Mouse (Mus musculus) kidney, embryonic 15.5 days (tissue): ENCODE data around the gene Cmc2. TPM values are rescaled to one million over a fixed set of nuclear protein-coding genes. Genes with fewer than 3 reads are reported as not detected.

Experiments used
- ATAC-seq: fragments of 200-750 bp; cut with Nextera tagmentation; replicated peaks from 2 replicates; pipeline ENCODE4 v1.8.0; 2017; ENCODE audit warnings: moderate TSS enrichment; ENCODE audit not compliant: low FRiP score
- H3K27ac ChIP-seq: fragments of 300-500 bp; sonication (generic); 2 replicates; pipeline ENCODE4 v1.5.1; 2015; ENCODE audit warnings: mild to moderate bottlenecking, inconsistent platforms
- H3K27me3 ChIP-seq: fragments of 300-500 bp; sonication (generic); 2 replicates; pipeline ENCODE4 v1.6.1; 2015; ENCODE audit warnings: inconsistent platforms
- H3K36me3 ChIP-seq: fragments of 300-500 bp; sonication (generic); 2 replicates; pipeline ENCODE4 v1.6.1; 2015; ENCODE audit warnings: inconsistent platforms
- H3K4me1 ChIP-seq: fragments of 300-500 bp; sonication (generic); 2 replicates; pipeline ENCODE4 v1.6.1; 2015; ENCODE audit warnings: inconsistent platforms
- H3K4me2 ChIP-seq: fragments of 300-500 bp; sonication (generic); 2 replicates; pipeline ENCODE4 v1.6.1; 2015; ENCODE audit warnings: moderate library complexity, mild to moderate bottlenecking, inconsistent platforms
- H3K4me3 ChIP-seq: fragments of 300-500 bp; sonication (generic); replicated peaks from 2 replicates; pipeline ENCODE4 v1.5.1; 2015; ENCODE audit warnings: mild to moderate bottlenecking, inconsistent platforms
- H3K9ac ChIP-seq: fragments of 300-500 bp; sonication (generic); 2 replicates; pipeline ENCODE4 v1.6.1; 2015; ENCODE audit warnings: mild to moderate bottlenecking, inconsistent platforms
- H3K9me3 ChIP-seq: fragments of 300-500 bp; sonication (generic); replicated peaks from 2 replicates; pipeline ENCODE4 v1.6.1; 2016; ENCODE audit warnings: inconsistent platforms
- WGBS: fragments of 180-500 bp; shearing (Covaris S2); methylation state at CpG from one replicate; pipeline ENCODE4 v1.1.7; 2015; ENCODE audit warnings: mixed read lengths; 5-methylcytosine and 5-hydroxymethylcytosine counted together
- polyA plus RNA-seq: library from polyadenylated mRNA; unstranded; fragments of >200 nt; fragmentation: Nextera tagmentation; extraction: Ambion mirVana; gene quantifications from 2 replicates; pipeline ENCODE4 v1.2.1, GENCODE M21; 2015

Gene Cmc2
- polyA plus RNA-seq, 1 experiment from 2014 or later: 87.7 TPM

GRCm38 (mm10) chr8:116905252-116905651, 16.0 kb downstream of the Cmc2 start:
- 91% methylated on average over 4 of the region's 4 CpGs for WGBS
- Histone ChIP-seq H3K9me3 (no peaks in the 10 kb centered on the region; the same call in 1 of the 2 replicates), H3K4me3 (no peak overlapping the region), H3K27me3 (no peaks in the 10 kb centered on the region), H3K4me2 (no peak overlapping the region), H3K4me1 (no peaks in the 10 kb centered on the region), H3K36me3 (peaks cover 38% of the 10 kb centered on the region), H3K27ac (no peak overlapping the region), H3K9ac (no peak overlapping the region)
- no peak for ATAC-seq

- Histone ChIP-seq H3K36me3 (peaks cover 33% of the 10 kb centered on the region), H3K27ac (no peak overlapping the region), H3K9ac (no peak overlapping the region), H3K4me1 (no peaks in the 10 kb centered on the region), H3K4me2 (no peak overlapping the region), H3K27me3 (no peaks in the 10 kb centered on the region), H3K9me3 (no peaks in the 10 kb centered on the region; the same call in 1 of the 2 replicates), H3K4me3 (no peak overlapping the region)
- no peak for ATAC-seq
- 96% methylated on average over 4 of the region's 4 CpGs for WGBS
Observed at GRCm38 (mm10) chr8:116904736-116905135, 16.5 kb downstream of the Cmc2 start.

- H3K36me3 ChIP-seq: peaks cover 13% of the 10 kb centered on the region
- H3K9ac ChIP-seq: no peak overlapping the region
- H3K4me2 ChIP-seq: no peak overlapping the region
- ATAC-seq: no peak
- no peak overlapping the region for H3K4me3 ChIP-seq
- H3K27ac ChIP-seq: no peak overlapping the region
- H3K4me1 ChIP-seq: no peaks in the 10 kb centered on the region
- H3K27me3 ChIP-seq: no peaks in the 10 kb centered on the region
- WGBS: 87% methylated on average over 6 of the region's 6 CpGs
- H3K9me3 ChIP-seq: 0 out of 2 replicates have a peak, but pooled peaks cover 4% of the 10 kb centered on the region
Observed at GRCm38 (mm10) chr8:116895521-116895920, 25.7 kb downstream of the Cmc2 start.

- no peaks in the 10 kb centered on the region for H3K4me1 ChIP-seq
- H3K4me3 ChIP-seq: no peak overlapping the region
- peaks cover 24% of the 10 kb centered on the region for H3K36me3 ChIP-seq
- no peak overlapping the region for H3K4me2 ChIP-seq
- 89% methylated on average over 11 of the region's 11 CpGs for WGBS
- 0 out of 2 replicates have a peak, but pooled peaks cover 4% of the 10 kb centered on the region for H3K9me3 ChIP-seq
- ATAC-seq: no peak
- no peaks in the 10 kb centered on the region for H3K27me3 ChIP-seq
- H3K9ac ChIP-seq: no peak overlapping the region
- H3K27ac ChIP-seq: no peak overlapping the region
Observed at GRCm38 (mm10) chr8:116893938-116894337, 27.3 kb downstream of the Cmc2 start.

GRCm38 (mm10) chr8:116892636-116893035, 28.6 kb downstream of the Cmc2 start:
- no peaks in the 10 kb centered on the region for H3K4me1 ChIP-seq
- 78% methylated on average over 9 of the region's 9 CpGs for WGBS
- H3K9me3 ChIP-seq: 0 out of 2 replicates have a peak, but pooled peaks cover 4% of the 10 kb centered on the region
- H3K4me3 ChIP-seq: no peak overlapping the region
- no peak for ATAC-seq
- H3K27me3 ChIP-seq: no peaks in the 10 kb centered on the region
- peaks cover 37% of the 10 kb centered on the region for H3K36me3 ChIP-seq
- no peak overlapping the region for H3K4me2 ChIP-seq
- no peak overlapping the region for H3K9ac ChIP-seq
- H3K27ac ChIP-seq: no peak overlapping the region

GRCm38 (mm10) chr8:116892130-116892529, 29.1 kb downstream of the Cmc2 start:
- 92% methylated on average over 3 of the region's 3 CpGs for WGBS
- no peak overlapping the region for H3K9ac ChIP-seq
- no peaks in the 10 kb centered on the region for H3K27me3 ChIP-seq
- no peak overlapping the region for H3K4me2 ChIP-seq
- ATAC-seq: no peak
- H3K36me3 ChIP-seq: peaks cover 42% of the 10 kb centered on the region
- H3K4me1 ChIP-seq: no peaks in the 10 kb centered on the region
- H3K9me3 ChIP-seq: 0 out of 2 replicates have a peak, but pooled peaks cover 4% of the 10 kb centered on the region
- no peak overlapping the region for H3K4me3 ChIP-seq
- H3K27ac ChIP-seq: no peak overlapping the region

GRCm38 (mm10) chr8:116891446-116891845, 29.8 kb downstream of the Cmc2 start:
- no peak for ATAC-seq
- no peak overlapping the region for H3K4me3 ChIP-seq
- no peak overlapping the region for H3K4me2 ChIP-seq
- H3K27ac ChIP-seq: no peak overlapping the region
- no peaks in the 10 kb centered on the region for H3K4me1 ChIP-seq
- 0 out of 2 replicates have a peak, but pooled peaks cover 4% of the 10 kb centered on the region for H3K9me3 ChIP-seq
- no peaks in the 10 kb centered on the region for H3K27me3 ChIP-seq
- 80% methylated on average over 5 of the region's 5 CpGs for WGBS
- no peak overlapping the region for H3K9ac ChIP-seq
- H3K36me3 ChIP-seq: peaks cover 49% of the 10 kb centered on the region

GRCm38 (mm10) chr8:116887813-116888212, 33.4 kb downstream of the Cmc2 start:
- Histone ChIP-seq H3K9ac (no peak overlapping the region), H3K36me3 (peaks cover 46% of the 10 kb centered on the region), H3K4me2 (no peak overlapping the region), H3K4me3 (no peak overlapping the region), H3K4me1 (no peaks in the 10 kb centered on the region), H3K27me3 (no peaks in the 10 kb centered on the region), H3K9me3 (no peaks in the 10 kb centered on the region), H3K27ac (no peak overlapping the region)
- no peak for ATAC-seq
- 65% methylated on average over 4 of the region's 4 CpGs for WGBS

GRCm38 (mm10) chr8:116881396-116881795, 39.9 kb downstream of the Cmc2 start:
- no peaks in the 10 kb centered on the region for H3K9me3 ChIP-seq
- peaks cover 10% of the 10 kb centered on the region; the same call in 1 of the 2 replicates for H3K36me3 ChIP-seq
- H3K27ac ChIP-seq: no peak overlapping the region
- no peaks in the 10 kb centered on the region for H3K27me3 ChIP-seq
- WGBS: 93% methylated on average over 8 of the region's 8 CpGs
- H3K4me3 ChIP-seq: no peak overlapping the region
- no peaks in the 10 kb centered on the region for H3K4me1 ChIP-seq
- no peak overlapping the region for H3K9ac ChIP-seq
- no peak overlapping the region for H3K4me2 ChIP-seq
- no peak for ATAC-seq

- H3K4me3 ChIP-seq: no peak overlapping the region
- H3K36me3 ChIP-seq: no peaks in the 10 kb centered on the region
- no peak for ATAC-seq
- no peak overlapping the region for H3K4me2 ChIP-seq
- H3K27ac ChIP-seq: no peak overlapping the region
- peaks cover 3% of the 10 kb centered on the region; the same call in 1 of the 2 replicates for H3K27me3 ChIP-seq
- no peak overlapping the region for H3K9ac ChIP-seq
- no peaks in the 10 kb centered on the region for H3K9me3 ChIP-seq
- H3K4me1 ChIP-seq: 0 out of 2 replicates have a peak, but pooled peaks cover 2% of the 10 kb centered on the region
- 71% methylated on average over 17 of the region's 17 CpGs for WGBS
Observed at GRCm38 (mm10) chr8:116875798-116876450, 45.3 kb downstream of the Cmc2 start.

GRCm38 (mm10) chr8:116873986-116874385, 47.3 kb downstream of the Cmc2 start:
- Histone ChIP-seq H3K9ac (no peak overlapping the region), H3K4me1 (0 out of 2 replicates have a peak, but pooled peaks cover 2% of the 10 kb centered on the region), H3K4me2 (no peak overlapping the region), H3K27ac (no peak overlapping the region), H3K27me3 (peaks cover 3% of the 10 kb centered on the region; the same call in 1 of the 2 replicates), H3K9me3 (no peaks in the 10 kb centered on the region), H3K4me3 (no peak overlapping the region), H3K36me3 (no peaks in the 10 kb centered on the region)
- no peak for ATAC-seq
- 68% methylated on average over 8 of the region's 8 CpGs for WGBS

- 57% methylated on average over 11 of the region's 11 CpGs for WGBS
- no peak for ATAC-seq
- H3K36me3 ChIP-seq: no peaks in the 10 kb centered on the region
- H3K9me3 ChIP-seq: no peaks in the 10 kb centered on the region
- no peak overlapping the region for H3K9ac ChIP-seq
- H3K27me3 ChIP-seq: peaks cover 3% of the 10 kb centered on the region; the same call in 1 of the 2 replicates
- peaks cover 3% of the 10 kb centered on the region; the same call in 1 of the 2 replicates for H3K4me1 ChIP-seq
- no peak overlapping the region for H3K4me2 ChIP-seq
- H3K27ac ChIP-seq: no peak overlapping the region
- no peak overlapping the region for H3K4me3 ChIP-seq
Observed at GRCm38 (mm10) chr8:116873586-116873985, 47.7 kb downstream of the Cmc2 start.
